Comparison of ENCODE assay signal across 30 mouse cellular contexts in genomic region chr1:71735606-71736005, GRCm38 (mm10).
DNase-seq lines count a peak whose midpoint lies in the region; ATAC-seq and TF ChIP-seq lines count a peak whose summit lies in the region.
"Had no signal": no experiment of that assay in that cellular context is flagged by ENCODE, and none has a peak within 500 bp of the region (broad histone marks: within the 10 kb centered on the region; RNA-seq: fewer than 3 reads in every experiment).

No protein-coding gene starts in this region.

- H3K4me3 ChIP-seq in bone marrow macrophage, adult 2 months (ENCODE audit: insufficient read depth, low read length) = no peak overlapping the region
- H3K4me3 ChIP-seq: embryonic facial prominence, embryonic 10.5 days; embryonic facial prominence, embryonic 15.5 days; forebrain, embryonic 12.5 days; heart, embryonic 12.5 days; hindbrain, embryonic 13.5 days; kidney, embryonic 15.5 days; layer of hippocampus, adult 2 months; left cerebral cortex, adult 2 months; liver, embryonic 15.5 days; lung, embryonic 15.5 days; myocyte; neural tube, embryonic 12.5 days had no signal

- H3K4me1 ChIP-seq in bone marrow macrophage, adult 2 months (ENCODE audit: control insufficient read depth, insufficient read depth, low read length) = peaks cover 23% of the 10 kb centered on the region
- H3K4me1 ChIP-seq: embryonic facial prominence, embryonic 15.5 days; forebrain, embryonic 12.5 days; hindbrain, embryonic 13.5 days; lung, embryonic 15.5 days; neural tube, embryonic 12.5 days had no signal

- H3K27ac ChIP-seq in bone marrow macrophage, adult 2 months (ENCODE audit: insufficient read depth, low read depth, low read length) = peak overlapping the region; percentile 4; the same call in 1 of the 2 replicates
- H3K27ac ChIP-seq: embryonic facial prominence, embryonic 10.5 days; embryonic facial prominence, embryonic 15.5 days; forebrain, embryonic 12.5 days; hindbrain, embryonic 13.5 days; kidney, embryonic 15.5 days; layer of hippocampus, adult 2 months; left cerebral cortex, adult 2 months; liver, embryonic 15.5 days; lung, embryonic 15.5 days; neural tube, embryonic 12.5 days; stomach, postnatal 0 days had no signal

- peak; percentile 7 for DNase-seq in adrenal gland, postnatal 10 days
- DNase-seq in adrenal gland, adult 2 months = no peak
- peak; percentile 9 for DNase-seq in kidney, adult 9 months
- no peak for DNase-seq in kidney, postnatal 10 days
- DNase-seq in testis, postnatal 10 days (ENCODE audit: low spot score) = no peak
- DNase-seq in left cerebral cortex, adult 9 months (ENCODE audit: low spot score in 2 of 2) = no peak
- DNase-seq: adrenal gland, postnatal 14 days; cerebellum, adult 18-20 months; cerebellum, postnatal 14 days; forebrain, postnatal 0 days; heart, postnatal 4 days; lung, postnatal 4 days; right cerebral cortex, postnatal 4 days had no signal

- TF ChIP-seq CTCF in bone marrow macrophage, adult 2 months (IDR thresholded peaks at IDR 0.05; ENCODE audit: low read depth, low read length) = no peak

- TF ChIP-seq POLR2A in bone marrow macrophage, adult 2 months (IDR thresholded peaks at IDR 0.05; ENCODE audit: borderline replicate concordance, low read depth, low read length) = no peak

- ATAC-seq in megakaryocyte, adult 5-6 weeks (ENCODE audit: poor library complexity, severe bottlenecking) = peak; percentile 26
- ATAC-seq: activated CD4-positive, CD25-positive, alpha-beta regulatory T cell, adult 4 months; forebrain, postnatal 0 days; midbrain, embryonic 16.5 days had no signal

Comparison
In these comparisons a context has a peak if more than half of its experiments do, and no peak if none do; other contexts are left out.
1. DNase-seq: peak in adrenal gland, postnatal 10 days (single experiment) and kidney, adult 9 months (single experiment); none in adrenal gland, adult 2 months (single experiment), kidney, postnatal 10 days (single experiment), testis, postnatal 10 days (single experiment) and left cerebral cortex, adult 9 months (0 of 2).